Mouse (Mus musculus) MN1 (cell line): ENCODE data around the gene Csf2.

Experiments used
- DNase-seq: peaks from one replicate; pipeline ENCODE4 v3.0.0-alpha.2; 2016; ENCODE audit warnings: low spot score

Gene Csf2

DNA sequence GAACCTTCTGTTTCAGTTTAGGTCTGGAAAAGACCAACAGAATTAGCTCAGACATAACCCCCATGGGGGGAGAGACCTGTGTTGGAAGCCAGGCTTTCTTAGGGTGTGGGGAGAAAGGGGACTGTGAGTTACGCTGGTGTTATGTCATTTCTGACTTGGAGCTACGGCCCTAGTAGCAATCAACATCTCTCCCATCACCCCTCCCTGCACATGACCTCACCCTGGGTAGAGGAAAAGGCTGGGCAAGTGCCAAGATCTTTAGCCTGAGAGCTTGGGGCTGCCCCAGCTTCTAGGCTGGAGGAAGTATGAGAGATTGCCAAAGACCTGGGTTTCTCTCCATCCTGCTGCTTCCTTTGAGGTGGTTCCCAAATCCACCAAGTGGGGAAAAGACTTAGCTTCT, 12.5 kb downstream of the Csf2 start:
- peak; percentile 74 for DNase-seq

DNA sequence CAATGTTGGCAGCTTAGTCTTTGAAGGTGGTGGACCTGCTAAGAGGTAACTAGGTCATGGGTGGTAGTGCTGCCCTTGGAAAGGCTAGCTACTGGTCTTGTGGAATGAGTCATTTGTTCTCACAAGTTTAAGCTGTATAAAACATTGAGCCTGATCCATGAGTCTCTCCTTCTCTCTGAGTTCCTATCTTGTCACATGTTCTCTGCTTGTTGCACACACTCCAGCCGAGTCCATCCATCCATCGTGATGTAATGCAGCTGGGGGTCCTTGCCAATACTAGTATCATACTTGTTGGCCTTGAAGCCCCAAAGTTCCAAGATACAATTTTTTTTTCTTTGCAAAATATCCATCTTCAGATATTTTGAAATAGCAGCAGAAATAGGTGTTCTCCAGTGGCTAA, 22.0 kb downstream of the Csf2 start:
- DNase-seq: no peak

- DNase-seq: no peak
These were observed 24.9 kb downstream of the Csf2 start for GRCm38 (mm10) chr11:54224475-54224986.

DNA sequence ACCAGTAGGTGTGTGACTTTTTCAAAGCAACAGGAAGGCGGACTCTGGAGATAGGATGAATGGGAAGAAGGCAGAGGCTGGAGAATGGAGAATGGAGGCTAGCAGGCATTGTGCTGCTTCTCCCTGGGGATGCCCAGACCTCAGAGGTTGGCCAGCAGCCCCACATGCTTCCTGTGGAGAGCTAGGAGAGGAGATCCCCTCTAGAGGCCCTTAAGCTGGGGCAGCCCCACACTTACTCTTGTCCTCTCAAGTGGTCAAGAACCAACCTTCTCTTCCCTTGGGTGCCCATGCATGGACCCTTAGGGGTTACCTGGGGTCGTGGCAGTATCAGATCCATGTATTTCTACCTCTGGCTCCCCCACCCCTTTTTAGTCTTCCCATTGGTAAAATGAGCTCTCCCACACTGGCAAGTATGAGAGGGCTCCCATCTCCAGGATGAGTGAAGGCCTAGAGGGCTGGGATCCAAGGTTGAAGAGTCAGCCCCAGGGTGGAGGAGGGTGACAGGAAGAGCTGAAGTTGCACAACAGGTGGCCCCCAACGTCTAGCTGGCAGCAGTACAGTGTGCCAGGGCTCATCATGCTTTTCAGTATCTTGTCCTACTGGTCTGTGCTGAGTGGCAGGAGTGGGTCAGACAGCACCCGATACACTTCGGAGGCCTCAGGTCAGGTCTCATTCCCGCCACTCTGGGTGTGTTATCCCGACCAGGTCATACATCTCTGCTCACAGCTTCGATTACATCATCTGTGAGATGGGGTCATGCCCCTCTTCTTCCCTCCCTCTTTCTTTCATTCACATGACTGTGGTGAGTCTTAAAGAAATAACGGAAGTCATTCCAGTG, 25.6 kb downstream of the Csf2 start:
- DNase-seq: no peak

GRCm38 (mm10) chr11:54219903-54220740, 29.3 kb downstream of the Csf2 start:
- DNase-seq: no peak

- DNase-seq: no peak
These were observed 30.3 kb downstream of the Csf2 start for GRCm38 (mm10) chr11:54219191-54219590.

DNA sequence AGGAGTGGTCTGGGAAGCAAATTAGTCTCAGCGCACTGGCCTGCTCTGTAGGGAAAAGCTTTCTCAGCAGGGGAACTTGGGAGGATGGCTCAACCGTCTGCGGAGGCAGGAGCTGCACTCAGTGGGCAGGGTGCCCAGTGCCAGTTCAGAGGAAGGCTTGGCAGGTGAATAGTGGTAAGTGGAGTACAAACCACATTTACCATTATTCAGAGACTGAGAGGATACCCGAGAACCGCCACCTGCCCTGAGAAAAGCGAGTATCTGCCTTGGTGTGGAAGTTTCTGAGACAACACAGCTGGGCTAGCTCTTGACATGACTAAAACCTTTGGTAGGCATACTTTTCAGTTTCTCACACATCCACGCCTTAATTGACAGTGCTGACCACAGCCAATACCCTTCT, 32.1 kb downstream of the Csf2 start:
- DNase-seq: peak; percentile 20

- DNase-seq: no peak
These were observed 33.4 kb downstream of the Csf2 start for GRCm38 (mm10) chr11:54216091-54216490.

GRCm38 (mm10) chr11:54214499-54215443, 34.7 kb downstream of the Csf2 start:
- DNase-seq: peak; percentile 95

GRCm38 (mm10) chr11:54213631-54214030, 35.8 kb downstream of the Csf2 start:
- no peak for DNase-seq

DNA sequence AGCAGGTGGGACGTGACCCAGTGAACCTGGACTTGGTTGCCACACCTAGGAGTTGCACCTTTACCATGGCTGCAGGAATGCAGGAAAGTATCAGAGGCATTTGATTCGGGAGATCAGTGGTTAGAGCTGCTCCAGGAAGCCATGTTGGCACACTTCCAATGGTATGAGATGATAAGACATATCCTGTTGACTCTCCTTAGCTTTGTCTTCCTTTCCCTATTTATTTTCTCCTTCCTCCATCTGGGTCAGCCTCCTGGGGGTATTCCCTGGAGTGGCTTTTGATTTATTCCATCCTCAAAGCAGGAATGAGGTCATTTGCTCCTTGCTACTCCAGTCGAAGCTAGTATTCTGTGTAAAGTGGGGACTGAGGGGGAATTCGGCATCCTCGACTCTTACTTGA, 42.5 kb downstream of the Csf2 start:
- no peak for DNase-seq

GRCm38 (mm10) chr11:54205366-54205765, 44.1 kb downstream of the Csf2 start:
- no peak for DNase-seq

- DNase-seq: no peak
These were observed 44.7 kb downstream of the Csf2 start for GRCm38 (mm10) chr11:54204781-54205180.

GRCm38 (mm10) chr11:54203162-54203561, 46.3 kb downstream of the Csf2 start:
- DNase-seq: no peak

DNA sequence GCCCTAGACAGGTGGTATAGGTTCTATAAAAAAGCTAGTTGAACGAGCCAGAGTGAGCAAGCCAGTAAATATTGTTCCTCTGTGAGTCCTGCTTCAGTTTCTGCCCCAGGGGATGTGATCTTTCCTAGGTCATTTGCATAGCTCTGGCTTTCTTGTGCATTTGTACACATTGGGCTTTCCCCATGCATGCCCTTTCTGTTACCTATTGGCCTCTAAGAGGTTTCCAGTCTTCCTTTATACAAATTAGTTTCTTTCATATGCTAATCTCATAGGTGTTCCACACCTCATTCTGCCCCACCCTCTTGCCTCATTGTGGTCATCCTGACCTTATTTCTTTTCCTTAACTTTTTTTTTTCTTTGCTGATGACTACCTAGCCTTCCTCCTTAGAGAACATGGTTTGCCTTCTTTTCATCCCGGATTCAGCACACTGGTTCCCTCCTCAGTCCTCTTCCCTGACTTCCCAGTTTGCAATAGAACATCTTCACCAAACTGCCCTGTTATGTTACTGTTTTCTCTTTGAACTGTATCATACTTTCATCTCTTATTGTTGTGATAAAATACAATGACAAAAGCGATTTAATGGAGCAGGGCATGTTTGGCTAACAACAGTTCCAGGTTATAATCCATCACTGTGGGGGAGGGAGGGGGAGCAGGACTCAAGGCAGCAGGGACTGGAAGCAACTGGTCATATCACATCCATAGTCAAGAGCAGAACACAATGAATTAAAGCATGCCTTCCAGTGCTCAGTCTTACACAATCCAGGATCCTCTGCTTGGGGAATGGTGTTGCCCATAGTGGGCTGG, 47.4 kb downstream of the Csf2 start:
- DNase-seq: no peak

GRCm38 (mm10) chr11:54201287-54201773, 48.1 kb downstream of the Csf2 start:
- DNase-seq: no peak
